Mouse (Mus musculus): ENCODE measurements at regions not wholly inside any gene's neighbourhood (a gene's known extent, or its start where the extent isn't known, plus 50 kb on each side); places are given as distances from the start of the nearest gene placed in this dataset.

DNA sequence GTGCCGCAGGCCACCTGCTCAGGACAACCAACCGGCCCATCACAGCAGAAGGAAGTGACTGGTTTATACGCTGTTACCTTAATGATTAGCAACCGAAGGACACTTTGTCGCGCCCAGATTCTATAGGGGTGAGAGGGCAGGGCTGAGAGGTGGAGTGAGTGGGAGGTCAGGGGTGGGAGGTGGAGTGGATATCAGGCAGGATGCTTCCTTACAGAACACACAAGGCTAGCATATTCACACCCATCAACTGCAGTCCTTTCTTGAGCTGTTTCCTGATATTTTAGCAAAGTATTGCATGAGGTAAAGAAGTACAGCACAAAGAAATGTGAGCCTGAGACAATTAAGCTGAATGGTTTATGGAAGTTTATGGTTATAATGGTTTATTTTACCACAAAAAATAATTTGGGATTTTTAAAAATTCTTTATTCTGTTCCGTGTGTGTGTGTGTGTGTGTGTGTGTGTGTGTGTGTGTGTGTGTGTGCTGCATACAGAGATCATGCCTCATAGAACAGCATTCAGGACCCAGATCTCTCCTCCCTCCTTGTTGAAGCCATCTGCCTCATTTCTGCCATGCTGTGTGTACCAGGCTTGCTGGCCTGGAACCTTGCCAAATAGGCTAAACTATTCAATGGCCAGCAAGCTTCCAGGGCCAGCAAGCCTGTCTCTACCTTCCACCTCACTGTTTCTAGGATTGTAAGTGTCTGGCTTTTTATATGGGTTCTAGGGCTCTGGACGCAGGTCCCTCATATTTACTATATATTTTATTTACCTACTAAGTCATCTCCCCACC, 190.5 kb downstream of the Prkcq start:
- TF ChIP-seq CTCF (IDR thresholded peaks at IDR 0.05; ENCODE audit: extremely low read depth, insufficient read depth, insufficient read length, insufficient replicate concordance) = no peak
- TF ChIP-seq POLR2A (IDR thresholded peaks at IDR 0.05; ENCODE audit: low read depth, low read length) = no peak
